Mouse (Mus musculus) stomach, adult 2 months (tissue): ENCODE measurements around the gene Gm43518. TPM values are rescaled to one million over a fixed set of nuclear protein-coding genes. Genes with fewer than 3 reads are reported as not detected.

Experiments
- polyA plus RNA-seq: library from polyadenylated mRNA; depleted of rRNA; stranded (reverse); fragments of >200 nt; gene quantifications from 2 replicates; pipeline ENCODE4 v1.2.3, GENCODE M21; 2012; rRNA removed

The Gm43518 gene
- polyA plus RNA-seq, result 0.14 TPM in 1 of 2 replicates, not detected in the other

DNA sequence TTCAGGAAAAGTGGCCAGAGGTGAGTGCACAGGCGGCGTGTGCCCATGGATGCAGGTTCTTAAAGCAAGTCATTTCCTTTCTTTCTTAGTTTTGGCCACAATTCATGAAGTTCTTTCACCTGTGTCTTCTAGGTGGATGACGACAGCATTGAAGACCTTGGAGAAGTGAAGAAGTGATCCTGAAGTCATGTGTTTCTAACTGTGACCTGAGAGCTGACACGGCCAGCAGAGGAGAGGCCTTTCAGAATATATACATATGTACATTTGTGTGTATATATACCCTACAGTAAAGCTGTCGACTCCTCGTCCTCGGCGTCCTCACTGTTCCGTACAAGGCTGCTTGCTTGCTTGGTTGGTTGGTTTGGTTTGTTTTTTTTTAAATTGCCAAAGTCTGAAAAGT is at the start of gene Gm43518:
Gene Gm43518 (plus strand): TSS at position 301 of the 400 bp plus-strand sequence.

DNA sequence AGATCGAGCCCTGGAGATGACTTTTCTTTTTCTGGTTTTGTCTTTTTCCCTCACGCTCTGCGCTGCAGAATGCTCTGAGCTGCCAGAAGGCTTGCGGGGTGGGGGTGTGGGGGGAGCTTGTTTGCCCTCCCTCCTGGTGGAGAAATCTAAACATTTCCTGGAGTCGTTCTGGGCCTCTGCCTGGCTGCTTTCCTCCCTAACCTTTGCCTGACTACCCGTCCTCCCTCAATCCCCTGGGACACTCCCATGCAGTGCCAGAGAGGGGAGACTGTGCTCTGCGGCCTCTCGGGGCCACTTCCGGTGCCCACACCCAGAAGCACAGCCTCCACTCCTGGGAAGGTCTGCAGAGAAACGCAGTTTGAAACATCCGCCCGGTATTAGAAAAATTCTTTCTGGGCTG is 47.3 kb upstream of the Gm43518 start, which contains the start of gene Hcar1:
Gene Hcar1 (minus strand): TSS at position 93 of the 400 bp plus-strand sequence.

DNA sequence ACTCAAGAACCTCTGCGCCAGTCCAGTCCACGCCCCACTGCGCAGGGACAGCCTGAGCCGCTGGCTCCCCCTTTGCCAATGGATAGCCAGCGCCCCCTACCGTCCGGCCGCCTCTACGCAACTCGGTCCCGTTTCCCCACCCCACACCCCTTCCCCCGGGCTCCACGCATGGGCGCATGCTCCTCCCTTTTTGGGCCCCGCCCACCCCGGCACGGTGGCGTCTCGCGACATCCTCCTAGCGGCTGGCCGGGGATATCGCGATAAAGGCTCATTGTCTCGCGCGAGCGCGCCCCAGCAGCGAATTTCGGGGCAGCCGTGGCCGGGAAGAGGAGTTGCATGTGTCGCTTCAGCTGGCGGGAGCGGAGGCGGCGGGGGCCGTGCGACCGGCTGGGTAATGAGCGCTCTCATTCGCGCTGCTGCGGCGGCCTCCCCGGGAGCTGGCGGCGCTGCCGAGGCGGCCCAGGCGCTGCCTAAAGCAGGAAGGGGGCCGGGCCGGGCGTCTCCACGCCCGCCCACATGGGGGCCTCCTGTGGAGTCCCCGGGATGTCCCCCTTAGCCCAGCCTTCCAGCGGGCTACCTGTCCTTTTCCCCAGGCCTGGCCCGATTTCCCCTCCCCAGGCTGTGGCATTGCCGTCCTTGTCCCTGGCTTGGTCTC is 20.1 kb upstream of the Gm43518 start, which contains the start of gene Denr:
Gene Denr (plus strand): TSS at position 200 of the 655 bp plus-strand sequence.

DNA sequence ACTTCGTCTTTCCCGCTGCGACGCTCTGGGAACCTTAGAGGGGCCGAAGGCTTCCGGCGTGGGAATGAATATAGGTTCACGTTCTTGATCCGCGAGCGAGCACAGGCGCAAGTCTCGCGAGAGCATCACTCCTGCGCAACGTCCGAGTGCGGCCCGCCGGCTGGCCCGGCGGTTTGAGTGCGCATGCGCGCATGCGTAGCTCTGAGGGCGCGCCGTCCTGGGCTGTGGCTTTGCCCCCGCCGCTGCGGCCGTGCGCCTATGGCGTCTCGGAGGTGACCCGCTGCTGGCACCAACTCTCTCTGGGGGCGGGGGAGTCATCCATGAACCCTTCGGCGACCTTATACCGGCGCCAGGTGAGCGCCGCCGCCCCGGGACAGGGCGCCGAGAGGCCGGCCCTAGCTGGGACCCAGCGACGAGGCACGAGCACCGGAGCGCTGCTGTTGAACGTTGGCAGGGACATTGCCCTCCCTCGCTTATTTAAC is 3.3 kb downstream of the Gm43518 start, which contains the start of gene Ccdc62:
Gene Ccdc62 (plus strand): TSS at position 172 of the 482 bp plus-strand sequence.

DNA sequence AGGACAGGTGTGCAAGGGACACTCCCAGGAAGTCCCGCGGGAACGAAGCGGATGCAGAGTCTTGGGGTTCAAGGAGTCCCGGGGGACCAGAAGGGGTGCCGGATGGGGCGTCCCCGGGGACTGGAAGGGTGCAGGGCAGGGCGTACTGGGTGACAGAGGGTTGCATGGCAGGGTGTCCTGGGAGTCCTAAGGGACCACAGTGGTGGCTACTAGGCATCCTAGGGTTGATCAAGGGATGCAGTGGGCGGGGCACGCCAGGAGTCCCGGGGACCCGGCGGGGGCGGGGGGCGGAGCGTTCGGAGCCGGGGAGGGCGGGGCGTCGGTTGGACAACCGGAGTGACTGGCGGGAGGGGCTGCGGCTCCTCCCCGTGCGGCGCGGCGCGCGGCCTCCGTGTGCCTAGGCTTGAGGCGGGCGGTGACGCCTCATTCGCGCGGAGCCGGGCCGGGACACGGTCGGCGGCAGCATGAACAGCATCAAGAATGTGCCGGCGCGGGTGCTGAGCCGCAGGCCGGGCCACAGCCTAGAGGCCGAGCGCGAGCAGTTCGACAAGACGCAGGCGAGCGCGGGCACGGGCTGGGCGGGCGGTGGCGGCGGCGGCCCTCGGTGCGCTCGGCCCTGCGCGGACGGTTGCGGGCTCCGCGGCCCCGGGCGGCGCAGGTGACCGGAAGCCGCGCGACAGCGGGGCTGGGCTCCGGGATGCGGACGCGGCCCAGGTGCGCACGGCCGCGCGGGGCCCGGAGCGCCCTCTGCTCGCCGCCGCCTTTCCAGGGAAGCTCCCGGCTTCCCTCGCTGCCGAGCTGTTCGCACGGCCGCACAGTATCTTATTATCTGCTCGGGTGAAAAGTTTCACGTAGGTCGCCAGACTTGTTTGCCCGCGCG is 46.3 kb downstream of the Gm43518 start, which contains the start of gene Hip1r:
Gene Hip1r (plus strand): TSS at position 330 of the 880 bp plus-strand sequence.

Other genes starting within 250 kb of the Gm43518 start
- gene Clip1, start 242.8 kb upstream of the Gm43518 start, polyA plus RNA-seq, result 11.1 and 20.2 TPM in 2 replicates
- gene Zcchc8, start 206.3 kb upstream of the Gm43518 start, polyA plus RNA-seq, result 9.4 and 9.7 TPM in 2 replicates
- gene Rsrc2, start 178.0 kb upstream of the Gm43518 start, polyA plus RNA-seq, result 1.3 and 3.5 TPM in 2 replicates
- gene Kntc1, start 177.7 kb upstream of the Gm43518 start, polyA plus RNA-seq, result 0.45 and 0.56 TPM in 2 replicates
- 5.4 and 7.4 TPM in 2 replicates for gene Hcar2, start 61.9 kb upstream of the Gm43518 start, polyA plus RNA-seq
- gene Hcar1, start 47.4 kb upstream of the Gm43518 start, polyA plus RNA-seq, result 2.0 and 2.5 TPM in 2 replicates
- 1.1 and 4.4 TPM in 2 replicates for gene Denr, start 20.2 kb upstream of the Gm43518 start, polyA plus RNA-seq
- gene Ccdc62, start 3.3 kb downstream of the Gm43518 start, polyA plus RNA-seq, result 0.24 and 0.44 TPM in 2 replicates
- gene Hip1r, start 46.2 kb downstream of the Gm43518 start, polyA plus RNA-seq, result 23.9 and 27.6 TPM in 2 replicates
- 46.1 and 61.4 TPM in 2 replicates for gene Vps37b, start 104.9 kb downstream of the Gm43518 start, polyA plus RNA-seq
- 15.6 and 22.1 TPM in 2 replicates for gene Abcb9, start 168.4 kb downstream of the Gm43518 start, polyA plus RNA-seq
- 45.3 and 85.6 TPM in 2 replicates for gene Ogfod2, start 184.9 kb downstream of the Gm43518 start, polyA plus RNA-seq
- 9.9 and 13.7 TPM in 2 replicates for gene Arl6ip4, start 188.7 kb downstream of the Gm43518 start, polyA plus RNA-seq